Mouse (Mus musculus) CD4-positive, CD25-positive, alpha-beta regulatory T cell, adult 2 months (primary cell): ENCODE data around the gene Olfr994.

Experiments
- DNase-seq: peaks from one replicate; pipeline ENCODE4 v3.0.0-alpha.2; 2012; ENCODE audit warnings: low read depth, low spot score

The Olfr994 gene

DNA sequence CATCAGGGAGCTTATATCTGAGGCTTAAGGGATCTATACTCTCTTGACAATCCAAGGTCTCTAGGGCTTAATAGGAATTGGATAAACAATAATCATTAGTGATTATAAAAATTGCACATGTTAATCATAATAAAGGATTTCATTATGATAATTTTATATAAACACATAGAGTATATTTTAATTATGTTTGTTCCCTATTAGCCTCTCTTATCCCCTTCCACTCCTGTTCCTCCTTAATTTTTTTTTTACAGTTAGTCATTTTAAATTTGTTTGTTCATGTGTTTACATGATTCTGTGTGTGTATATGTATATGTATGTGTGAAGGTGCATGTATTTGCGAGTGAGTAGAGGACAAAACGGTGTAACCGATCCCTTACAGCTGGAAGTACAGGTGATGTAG lies at the start of gene Olfr994:
Gene Olfr994, minus strand, starts transcription at position 101 of the 400 bp plus-strand sequence.
- DNase-seq = no peak

DNA sequence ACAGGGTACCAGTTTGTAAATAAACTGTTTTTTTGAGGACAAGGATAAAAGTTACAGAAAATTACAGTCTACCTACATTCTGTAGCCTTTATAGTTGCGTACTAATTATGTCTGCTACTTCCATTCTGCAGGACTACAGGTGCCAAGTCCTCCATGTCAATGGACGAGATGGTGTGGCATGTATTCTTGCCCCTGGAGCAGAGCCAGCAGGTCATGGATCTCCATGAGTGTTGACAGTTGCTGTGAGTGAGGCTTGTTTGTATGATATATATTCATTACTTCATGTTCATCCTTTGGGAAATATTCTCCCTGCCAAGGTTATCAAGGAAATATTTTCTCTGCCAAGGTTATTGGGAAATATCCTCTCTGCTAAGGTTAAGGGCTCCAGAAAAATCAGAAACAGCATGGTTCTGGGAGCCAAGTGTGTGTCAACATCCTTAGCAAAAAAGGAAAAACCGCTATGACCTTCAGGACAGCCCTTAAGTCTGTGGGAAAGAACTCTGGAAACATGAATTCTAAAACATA lies 30.6 kb upstream of the Olfr994 start:
- DNase-seq = no peak

DNA sequence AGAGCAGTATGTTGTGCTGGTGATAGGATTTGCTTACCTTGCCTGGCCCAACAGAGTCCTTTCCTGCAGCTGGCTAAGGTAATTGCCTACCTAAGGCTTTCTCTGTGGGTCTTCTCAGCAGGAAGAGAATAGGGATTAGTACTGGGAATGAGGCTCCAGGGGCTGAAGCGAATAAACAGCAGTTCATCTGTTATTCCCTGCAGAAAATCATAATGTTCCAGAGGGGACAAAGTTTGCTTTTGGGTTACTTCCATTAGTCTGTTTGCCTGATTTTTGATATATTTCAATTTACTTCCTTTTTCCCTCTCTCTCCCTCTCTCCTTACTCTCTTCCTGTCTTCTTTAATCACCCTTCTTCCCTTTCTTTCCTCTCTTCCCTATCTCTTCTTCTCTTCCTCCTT lies 7.3 kb upstream of the Olfr994 start, which contains the start of gene Olfr995:
Gene Olfr995, minus strand, starts transcription at position 101 of the 400 bp plus-strand sequence.
- no peak for DNase-seq

DNA sequence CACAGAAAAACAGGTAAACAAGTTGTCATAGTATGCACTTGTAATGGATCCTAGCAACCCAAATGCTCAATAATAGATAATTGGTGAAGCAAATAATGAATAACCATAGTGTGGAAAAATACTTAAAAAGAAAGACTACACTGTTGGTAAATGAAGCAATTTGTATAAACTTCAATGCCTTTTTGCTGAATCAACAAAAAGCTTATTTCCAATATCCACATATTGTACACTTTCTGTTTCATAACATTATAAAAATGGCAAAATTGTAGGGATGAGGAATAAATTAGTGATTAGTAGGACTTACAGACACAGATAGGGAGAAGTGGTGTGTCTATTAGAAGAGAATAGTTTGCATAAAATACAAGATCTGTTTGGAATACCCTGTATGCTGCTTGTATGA lies 6.3 kb upstream of the Olfr994 start:
- DNase-seq = no peak

DNA sequence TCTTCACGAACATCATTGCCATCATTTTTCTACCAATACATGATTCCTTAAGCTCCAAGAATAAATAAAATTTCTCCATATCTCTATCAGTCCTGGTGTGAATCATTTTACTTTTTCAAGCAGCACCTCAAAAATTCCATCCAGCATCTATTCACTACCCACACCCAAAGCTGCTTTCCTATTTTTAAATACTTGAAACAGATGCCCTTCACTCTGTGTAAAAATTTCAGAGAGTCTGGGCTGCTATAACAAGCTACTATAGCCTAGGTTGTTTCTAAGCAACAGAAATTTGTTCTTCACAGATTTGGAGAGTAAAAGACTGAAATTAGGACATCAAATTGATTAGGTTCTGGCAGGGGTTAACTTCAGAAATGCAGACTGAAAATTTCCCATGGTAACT lies 10.4 kb downstream of the Olfr994 start:
- DNase-seq = no peak

DNA sequence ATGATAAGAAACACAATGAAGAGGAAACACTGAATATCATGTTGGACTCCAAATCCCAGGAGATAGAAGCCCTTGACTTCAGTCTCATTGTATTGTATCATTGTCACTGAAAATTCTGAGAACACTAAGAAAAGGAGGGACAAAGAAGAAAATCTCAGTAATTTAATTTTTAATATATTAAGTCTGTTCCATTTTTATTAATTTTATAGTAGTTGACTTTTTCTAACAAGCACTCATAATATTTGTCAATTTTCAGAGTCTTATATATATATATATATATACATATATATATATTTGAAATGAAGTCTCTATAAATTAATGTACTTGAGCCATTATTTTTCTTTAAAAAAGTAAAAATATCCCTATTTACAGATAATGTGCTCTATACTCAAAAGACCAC lies 21.5 kb downstream of the Olfr994 start, which contains the start of gene Olfr993:
Gene Olfr993, minus strand, starts transcription at position 101 of the 400 bp plus-strand sequence.
- DNase-seq = no peak

DNA sequence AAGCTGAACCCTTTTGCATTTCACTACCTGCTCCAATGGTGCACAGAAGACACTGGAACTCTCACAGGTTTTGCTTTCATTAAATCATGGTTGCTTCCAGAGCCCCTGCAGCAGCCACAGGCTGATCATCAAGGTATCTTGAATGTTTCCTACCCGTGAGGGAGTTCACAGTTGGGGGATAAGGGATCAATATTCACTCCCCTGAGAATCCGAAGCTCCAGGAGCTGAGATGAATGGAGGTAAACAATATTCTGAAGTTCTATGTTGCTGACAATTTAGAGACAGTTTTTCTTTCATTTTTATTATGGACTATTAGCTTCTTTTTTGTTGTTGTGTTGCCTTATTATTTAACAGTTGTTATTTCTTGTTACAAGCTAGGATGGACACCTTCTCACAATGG lies 26.9 kb downstream of the Olfr994 start, which contains the start of gene Olfr992:
Gene Olfr992, minus strand, starts transcription at position 101 of the 400 bp plus-strand sequence.
- no peak for DNase-seq
